Mouse (Mus musculus): ENCODE results near the gene Nkap. TPM values are rescaled to one million over a fixed set of nuclear protein-coding genes. Genes with fewer than 3 reads are reported as not detected.
"Not testable (repeated sequence)": the region's sequence is repeated elsewhere in the genome, so short reads cannot be mapped to it uniquely, and the experiment has no call there.

Gene Nkap
- 10 to 100 TPM; 11.9 to 14.1 TPM for total RNA-seq (2021)
- long read RNA-seq, experiment 1, full-length matches to known transcripts = 17 of 19 reads
- long read RNA-seq, experiment 1, partial matches to known transcripts = 1 of 19 reads
- long read RNA-seq, experiment 1, other reads (novel, unspliced or antisense) = 1 of 19 reads
- long read RNA-seq, experiment 2, full-length matches to known transcripts = 13 of 15 reads
- long read RNA-seq, experiment 2, partial matches to known transcripts = 0 of 15 reads
- long read RNA-seq, experiment 2, other reads (novel, unspliced or antisense) = 2 of 15 reads

- peak; percentile 68 to 69 for DNase-seq (ENCODE audit: low spot score in 2 of 2)
Observed at GRCm38 (mm10) chrX:37126671-37127358, at the start of gene Nkap. TSS of gene Nkap (plus strand) at chrX:37126795.

- not testable (repeated sequence) for DNase-seq (ENCODE audit: low spot score in 2 of 2)
Observed at GRCm38 (mm10) chrX:37080345-37080744, 46.2 kb upstream of the Nkap start.

- no peak for DNase-seq (ENCODE audit: low spot score in 2 of 2)
Observed at GRCm38 (mm10) chrX:37081194-37081593, 45.4 kb upstream of the Nkap start.

- peak; percentile 3 to 8 for DNase-seq (ENCODE audit: low spot score in 2 of 2)
Observed at GRCm38 (mm10) chrX:37084318-37084926, 42.2 kb upstream of the Nkap start.

GRCm38 (mm10) chrX:37084927-37085660, 41.5 kb upstream of the Nkap start, which contains the start of gene Rpl39:
TSS of gene Rpl39 (minus strand) at chrX:37085402.
- peak; percentile 74 to 79 for DNase-seq (ENCODE audit: low spot score in 2 of 2)

- DNase-seq (ENCODE audit: low spot score in 2 of 2) = no peak
Observed at GRCm38 (mm10) chrX:37085665-37086064, 40.9 kb upstream of the Nkap start.

- no peak for DNase-seq (ENCODE audit: low spot score in 2 of 2)
Observed at GRCm38 (mm10) chrX:37088778-37089177, 37.8 kb upstream of the Nkap start.

GRCm38 (mm10) chrX:37091457-37091856, 35.1 kb upstream of the Nkap start:
- no peak for DNase-seq (ENCODE audit: low spot score in 2 of 2)

GRCm38 (mm10) chrX:37095106-37095768, 31.4 kb upstream of the Nkap start:
- DNase-seq (ENCODE audit: low spot score in 2 of 2) = no peak

GRCm38 (mm10) chrX:37098681-37099080, 27.9 kb upstream of the Nkap start:
- DNase-seq (ENCODE audit: low spot score in 2 of 2) = no peak

GRCm38 (mm10) chrX:37103826-37104225, 22.8 kb upstream of the Nkap start:
- no peak for DNase-seq (ENCODE audit: low spot score in 2 of 2)

- no peak for DNase-seq (ENCODE audit: low spot score in 2 of 2)
Observed at GRCm38 (mm10) chrX:37109526-37110192, 16.9 kb upstream of the Nkap start.

- peak; percentile 79 to 87 for DNase-seq (ENCODE audit: low spot score in 2 of 2)
Observed at GRCm38 (mm10) chrX:37110193-37110880, 16.3 kb upstream of the Nkap start, which contains the start of gene Upf3b. TSS of gene Upf3b (minus strand) at chrX:37110322.

- no peak for DNase-seq (ENCODE audit: low spot score in 2 of 2)
Observed at GRCm38 (mm10) chrX:37110881-37111193, 15.8 kb upstream of the Nkap start.

GRCm38 (mm10) chrX:37117085-37117484, 9.5 kb upstream of the Nkap start:
- DNase-seq (ENCODE audit: low spot score in 2 of 2) = no peak

- DNase-seq (ENCODE audit: low spot score in 2 of 2) = no peak
Observed at GRCm38 (mm10) chrX:37119585-37119984, 7.0 kb upstream of the Nkap start.

- DNase-seq (ENCODE audit: low spot score in 2 of 2) = no peak
Observed at GRCm38 (mm10) chrX:37120212-37120611, 6.4 kb upstream of the Nkap start.

- no peak for DNase-seq (ENCODE audit: low spot score in 2 of 2)
Observed at GRCm38 (mm10) chrX:37125511-37125910, 1.1 kb upstream of the Nkap start.

- no peak for DNase-seq (ENCODE audit: low spot score in 2 of 2)
Observed at GRCm38 (mm10) chrX:37141732-37142131, 15.1 kb downstream of the Nkap start.

GRCm38 (mm10) chrX:37144498-37144897, 17.9 kb downstream of the Nkap start:
- not testable (repeated sequence) for DNase-seq (ENCODE audit: low spot score in 2 of 2)
